Mouse (Mus musculus): ENCODE measurements at regions not wholly inside any gene's neighbourhood (a gene's known extent, or its start where the extent isn't known, plus 50 kb on each side); places are given as distances from the start of the nearest gene placed in this dataset.

GRCm38 (mm10) chr8:6002612-6003011, 897.5 kb upstream of the Slc10a2 start:
- DNase-seq (ENCODE audit: low spot score): no peak

DNA sequence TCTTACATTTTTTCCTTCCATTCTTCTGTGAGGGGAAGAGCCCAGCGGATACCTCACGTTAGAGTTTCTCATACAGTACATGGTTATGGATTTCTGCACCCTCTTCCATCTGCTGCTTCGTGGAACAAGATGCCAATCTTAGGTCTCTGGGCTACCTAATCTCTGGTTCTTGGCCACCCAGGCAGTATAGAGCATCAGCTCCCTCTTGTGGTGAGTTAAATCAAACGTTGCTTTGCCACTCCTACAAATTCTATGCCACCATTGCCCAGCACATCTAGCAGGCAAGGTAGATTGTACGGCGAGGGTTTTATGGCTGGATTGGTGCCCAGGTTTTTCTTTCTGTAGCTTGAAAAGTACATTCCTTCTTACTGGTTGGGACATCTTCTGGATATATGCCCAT, 889.7 kb upstream of the Slc10a2 start:
- DNase-seq (ENCODE audit: low spot score): no peak

GRCm38 (mm10) chr8:5965403-5966015, 860.4 kb upstream of the Slc10a2 start:
- DNase-seq (ENCODE audit: low spot score): no peak

- DNase-seq (ENCODE audit: low spot score): no peak
Measured at GRCm38 (mm10) chr8:5964299-5964698, 859.1 kb upstream of the Slc10a2 start.

DNA sequence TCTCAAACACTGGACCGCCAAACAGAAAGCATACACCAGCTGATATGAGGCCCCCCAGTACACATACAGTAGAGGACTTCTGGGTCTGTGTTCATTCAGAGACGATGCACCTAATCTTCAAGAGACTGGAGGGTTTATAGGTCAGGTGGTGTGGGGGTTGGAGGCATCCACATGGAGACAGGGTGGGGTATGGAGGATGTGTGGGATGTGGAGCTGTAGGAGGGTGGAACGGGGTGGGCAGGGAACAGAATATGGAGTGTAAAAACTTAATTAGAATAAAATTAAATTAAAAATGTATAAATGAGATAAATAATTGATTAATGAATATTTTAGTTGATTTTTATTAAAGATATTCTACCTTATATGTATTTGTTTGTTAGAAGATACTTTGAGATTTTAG, 832.9 kb upstream of the Slc10a2 start:
- no peak for DNase-seq (ENCODE audit: low spot score)

DNA sequence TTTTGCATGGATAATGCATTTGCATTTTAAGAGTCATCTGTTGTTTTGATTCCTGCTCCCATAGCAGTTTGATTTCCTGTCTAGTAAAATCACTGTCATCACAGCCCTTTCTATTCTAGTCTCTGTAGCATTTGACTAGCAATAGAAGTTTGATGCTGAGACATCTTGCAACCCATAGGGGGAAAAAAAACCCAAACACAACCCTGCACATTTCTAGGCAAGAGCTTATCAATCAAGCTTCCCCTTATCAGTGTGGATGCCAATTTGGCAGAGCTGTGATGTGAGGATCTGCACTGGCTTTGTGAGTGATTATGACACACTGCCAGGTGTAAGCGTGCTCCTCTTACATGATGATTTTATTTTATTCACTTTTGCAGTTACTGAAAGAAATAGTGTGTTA, 813.0 kb upstream of the Slc10a2 start:
- DNase-seq (ENCODE audit: low spot score): no peak
